Mouse (Mus musculus) limb, embryonic 13.5 days (tissue): ENCODE measurements at regions not wholly inside any gene's neighbourhood (a gene's known extent, or its start where the extent isn't known, plus 50 kb on each side); places are given as distances from the start of the nearest gene placed in this dataset.

ENCODE experiments used
- ATAC-seq: fragments of 200-750 bp; cut with Nextera tagmentation; 2 replicates; pipeline ENCODE4 v1.8.0; 2017; ENCODE audit warnings: low read depth, moderate number of reproducible peaks, moderate TSS enrichment; ENCODE audit not compliant: low FRiP score
- H3K27ac ChIP-seq: fragments of 300-500 bp; sonication (generic); 2 replicates; pipeline ENCODE4 v1.5.1; 2015; ENCODE audit warnings: inconsistent platforms, mild to moderate bottlenecking, moderate library complexity
- H3K27me3 ChIP-seq: fragments of 300-500 bp; sonication (generic); 2 replicates; pipeline ENCODE4 v1.6.1; 2015; ENCODE audit warnings: mild to moderate bottlenecking, inconsistent platforms
- H3K36me3 ChIP-seq: fragments of 300-500 bp; sonication (generic); 2 replicates; pipeline ENCODE4 v1.6.1; 2015; ENCODE audit warnings: inconsistent platforms, mild to moderate bottlenecking, moderate library complexity
- H3K4me1 ChIP-seq: fragments of 300-500 bp; sonication (generic); 2 replicates; pipeline ENCODE4 v1.6.1; 2015; ENCODE audit warnings: inconsistent platforms
- H3K4me2 ChIP-seq: fragments of 300-500 bp; sonication (generic); replicated peaks from 2 replicates; pipeline ENCODE4 v1.6.1; 2015; ENCODE audit warnings: inconsistent platforms, mild to moderate bottlenecking, moderate library complexity
- H3K4me3 ChIP-seq: fragments of 300-500 bp; sonication (generic); 2 replicates; pipeline ENCODE4 v1.5.1; 2015; ENCODE audit warnings: moderate library complexity, mild to moderate bottlenecking, inconsistent platforms
- H3K9ac ChIP-seq: fragments of 300-500 bp; sonication (generic); 2 replicates; pipeline ENCODE4 v1.6.1; 2015; ENCODE audit warnings: mild to moderate bottlenecking, inconsistent platforms
- H3K9me3 ChIP-seq: fragments of 300-500 bp; sonication (generic); 2 replicates; pipeline ENCODE4 v1.6.1; 2016; ENCODE audit warnings: inconsistent platforms
- whole genome bisulfite sequencing: fragments of 180-500 bp; shearing (Covaris S2); methylation state at CpG from one replicate; pipeline ENCODE4 v1.1.7; 2015; 5-methylcytosine and 5-hydroxymethylcytosine counted together

GRCm38 (mm10) chr1:184411066-184411465, 321.4 kb downstream of the Hlx start:
- H3K27ac ChIP-seq = no peak overlapping the region
- H3K27me3 ChIP-seq = peaks cover 23% of the 10 kb centered on the region
- peaks cover 16% of the 10 kb centered on the region; the same call in 1 of the 2 replicates for H3K4me1 ChIP-seq
- no peaks in the 10 kb centered on the region for H3K36me3 ChIP-seq
- ATAC-seq = no peak
- no peak overlapping the region for H3K4me3 ChIP-seq
- WGBS = 52% methylated on average over 3 of the region's 3 CpGs
- H3K9me3 ChIP-seq = no peaks in the 10 kb centered on the region
- no peak overlapping the region for H3K4me2 ChIP-seq
- H3K9ac ChIP-seq = no peak overlapping the region

- 50% methylated on average over 7 of the region's 7 CpGs for WGBS
These were observed 322.4 kb downstream of the Hlx start for GRCm38 (mm10) chr1:184409986-184410385.

GRCm38 (mm10) chr1:184402985-184403384, 329.4 kb downstream of the Hlx start:
- H3K4me3 ChIP-seq = no peak overlapping the region
- peaks cover 7% of the 10 kb centered on the region for H3K4me1 ChIP-seq
- peaks cover 62% of the 10 kb centered on the region for H3K27me3 ChIP-seq
- H3K4me2 ChIP-seq = no peak overlapping the region
- peak; percentile 51 for ATAC-seq
- H3K9ac ChIP-seq = no peak overlapping the region
- H3K27ac ChIP-seq = no peak overlapping the region
- no peaks in the 10 kb centered on the region for H3K36me3 ChIP-seq
- H3K9me3 ChIP-seq = no peaks in the 10 kb centered on the region; the same call in 1 of the 2 replicates
- 20% methylated on average over 6 of the region's 6 CpGs for WGBS

More at GRCm38 (mm10) chr1:184409986-184410385, 322.4 kb downstream of the Hlx start:
- no peaks in the 10 kb centered on the region for H3K9me3 ChIP-seq
- no peak overlapping the region for H3K27ac ChIP-seq
- peaks cover 16% of the 10 kb centered on the region; the same call in 1 of the 2 replicates for H3K4me1 ChIP-seq
- H3K9ac ChIP-seq = no peak overlapping the region
- ATAC-seq = no peak
- no peaks in the 10 kb centered on the region for H3K36me3 ChIP-seq
- H3K27me3 ChIP-seq = peaks cover 32% of the 10 kb centered on the region
- H3K4me3 ChIP-seq = no peak overlapping the region
- no peak overlapping the region for H3K4me2 ChIP-seq

- WGBS = 47% methylated on average over 15 of the region's 15 CpGs
- peaks cover 13% of the 10 kb centered on the region; the same call in 1 of the 2 replicates for H3K4me1 ChIP-seq
- H3K4me3 ChIP-seq = no peak overlapping the region
- 0 out of 2 replicates have a peak, but pooled peaks have one; percentile 12 for ATAC-seq
- H3K4me2 ChIP-seq = peak overlapping the region; percentile 38
- peaks cover 22% of the 10 kb centered on the region for H3K27me3 ChIP-seq
- no peaks in the 10 kb centered on the region for H3K36me3 ChIP-seq
- no peaks in the 10 kb centered on the region; the same call in 1 of the 2 replicates for H3K9me3 ChIP-seq
- H3K27ac ChIP-seq = no peak overlapping the region; the same call in 1 of the 2 replicates
- H3K9ac ChIP-seq = no peak overlapping the region
These were observed 337.2 kb downstream of the Hlx start for GRCm38 (mm10) chr1:184395215-184395614.

GRCm38 (mm10) chr1:184394559-184395194, 337.7 kb downstream of the Hlx start:
- Histone ChIP-seq H3K9ac (no peak overlapping the region), H3K4me3 (no peak overlapping the region), H3K4me2 (peak overlapping the region; percentile 38), H3K9me3 (no peaks in the 10 kb centered on the region; the same call in 1 of the 2 replicates), H3K27me3 (peaks cover 17% of the 10 kb centered on the region), H3K4me1 (peaks cover 13% of the 10 kb centered on the region; the same call in 1 of the 2 replicates), H3K27ac (peak overlapping the region; percentile 40; the same call in 1 of the 2 replicates), H3K36me3 (no peaks in the 10 kb centered on the region)
- 38% methylated on average over 12 of the region's 12 CpGs for WGBS
- ATAC-seq = peak; percentile 72

GRCm38 (mm10) chr1:184384088-184384823, 348.2 kb downstream of the Hlx start:
- Histone ChIP-seq H3K27ac (no peak overlapping the region), H3K36me3 (no peaks in the 10 kb centered on the region), H3K4me2 (no peak overlapping the region), H3K27me3 (0 out of 2 replicates have a peak, but pooled peaks cover 4% of the 10 kb centered on the region), H3K4me3 (no peak overlapping the region), H3K9ac (no peak overlapping the region), H3K4me1 (no peaks in the 10 kb centered on the region), H3K9me3 (no peaks in the 10 kb centered on the region)
- 43% methylated on average over 7 of the region's 7 CpGs for WGBS
- ATAC-seq = no peak

- no peak overlapping the region for H3K27ac ChIP-seq
- peaks cover 13% of the 10 kb centered on the region for H3K4me1 ChIP-seq
- no peaks in the 10 kb centered on the region for H3K27me3 ChIP-seq
- H3K4me3 ChIP-seq = no peak overlapping the region
- no peak overlapping the region for H3K4me2 ChIP-seq
- H3K9ac ChIP-seq = no peak overlapping the region
- peaks cover 2% of the 10 kb centered on the region; the same call in 1 of the 2 replicates for H3K9me3 ChIP-seq
- H3K36me3 ChIP-seq = no peaks in the 10 kb centered on the region
- no peak for ATAC-seq
- 90% methylated on average over 1 of the region's 1 CpGs for WGBS
These were observed 344.6 kb upstream of the 1700056E22Rik start for GRCm38 (mm10) chr1:184378665-184379064.

- H3K4me3 ChIP-seq = no peak overlapping the region
- no peaks in the 10 kb centered on the region for H3K27me3 ChIP-seq
- no peak overlapping the region for H3K27ac ChIP-seq
- no peaks in the 10 kb centered on the region for H3K36me3 ChIP-seq
- ATAC-seq = no peak
- no peak overlapping the region for H3K4me2 ChIP-seq
- peaks cover 15% of the 10 kb centered on the region for H3K9me3 ChIP-seq
- no peaks in the 10 kb centered on the region for H3K4me1 ChIP-seq
- no peak overlapping the region for H3K9ac ChIP-seq
These were observed 330.9 kb upstream of the 1700056E22Rik start for GRCm38 (mm10) chr1:184365026-184365425.

GRCm38 (mm10) chr1:184358226-184358568, 324.1 kb upstream of the 1700056E22Rik start:
- WGBS = 83% methylated on average over 6 of the region's 6 CpGs
- H3K9me3 ChIP-seq = no peaks in the 10 kb centered on the region
- ATAC-seq = no peak
- peaks cover 10% of the 10 kb centered on the region for H3K4me1 ChIP-seq
- no peak overlapping the region for H3K9ac ChIP-seq
- H3K27me3 ChIP-seq = 0 out of 2 replicates have a peak, but pooled peaks cover 3% of the 10 kb centered on the region
- no peak overlapping the region for H3K27ac ChIP-seq
- no peak overlapping the region for H3K4me2 ChIP-seq
- no peak overlapping the region for H3K4me3 ChIP-seq
- no peaks in the 10 kb centered on the region for H3K36me3 ChIP-seq

GRCm38 (mm10) chr1:184357474-184358225, 323.5 kb upstream of the 1700056E22Rik start:
- 41% methylated on average over 4 of the region's 4 CpGs for WGBS
- H3K36me3 ChIP-seq = no peaks in the 10 kb centered on the region
- H3K27ac ChIP-seq = no peak overlapping the region
- no peak for ATAC-seq
- H3K4me2 ChIP-seq = no peak overlapping the region
- H3K27me3 ChIP-seq = 0 out of 2 replicates have a peak, but pooled peaks cover 3% of the 10 kb centered on the region
- H3K9me3 ChIP-seq = no peaks in the 10 kb centered on the region
- peaks cover 10% of the 10 kb centered on the region for H3K4me1 ChIP-seq
- no peak overlapping the region for H3K9ac ChIP-seq
- no peak overlapping the region for H3K4me3 ChIP-seq

- Histone ChIP-seq H3K27ac (no peak overlapping the region), H3K9ac (no peak overlapping the region), H3K9me3 (no peaks in the 10 kb centered on the region), H3K27me3 (peaks cover 9% of the 10 kb centered on the region; the same call in 1 of the 2 replicates), H3K4me2 (no peak overlapping the region), H3K4me1 (peaks cover 10% of the 10 kb centered on the region), H3K36me3 (no peaks in the 10 kb centered on the region), H3K4me3 (no peak overlapping the region)
- 24% methylated on average over 8 of the region's 8 CpGs for WGBS
- peak; percentile 32; the same call in 1 of the 2 replicates for ATAC-seq
These were observed 319.8 kb upstream of the 1700056E22Rik start for GRCm38 (mm10) chr1:184353832-184354449.
